7 mouse cellular contexts compared by ENCODE assay signal in the genomic region with DNA sequence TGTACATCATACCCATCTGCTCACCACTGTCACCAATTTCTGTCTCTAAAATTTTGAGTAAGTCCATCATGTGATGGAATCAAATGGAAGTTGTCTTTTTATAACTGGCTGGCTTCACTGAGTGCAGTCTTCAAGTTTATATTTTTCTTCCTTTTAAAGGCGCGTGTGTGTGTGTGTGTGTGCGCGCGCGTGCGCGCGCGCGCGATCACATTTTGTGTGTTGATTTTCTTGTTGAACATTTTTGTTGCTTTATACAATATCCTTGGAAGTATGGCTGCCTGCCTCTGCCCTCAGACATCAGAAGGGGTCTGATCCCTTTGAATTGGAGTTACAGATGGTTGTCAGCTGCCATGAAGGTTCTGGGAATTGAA. TPM values are rescaled to one million over a fixed set of nuclear protein-coding genes. Genes with fewer than 3 reads are reported as not detected.
DNase-seq lines count a peak whose midpoint lies in the region; ATAC-seq and TF ChIP-seq lines count a peak whose summit lies in the region.

No protein-coding gene starts in this region.

- peak overlapping the region; percentile 98 for H3K4me3 ChIP-seq in lung, embryonic 14.5 days (ENCODE audit: low read depth, low read length)
- H3K4me3 ChIP-seq in embryonic facial prominence, embryonic 10.5 days, result peak overlapping the region; percentile 98
- peak overlapping the region; percentile 79 for H3K4me3 ChIP-seq in hindbrain, embryonic 14.5 days (replicated peaks; ENCODE audit: low read length)
- peak overlapping the region; percentile 59 for H3K4me3 ChIP-seq in midbrain, embryonic 15.5 days

- H3K4me2 ChIP-seq in lung, embryonic 14.5 days, result peak overlapping the region; percentile 87
- H3K4me2 ChIP-seq in hindbrain, embryonic 14.5 days (replicated peaks), result peak overlapping the region; percentile 85
- H3K4me2 ChIP-seq in midbrain, embryonic 15.5 days, result peak overlapping the region; percentile 68

- H3K36me3 ChIP-seq in lung, embryonic 14.5 days (ENCODE audit: insufficient read depth), result peaks cover 29% of the 10 kb centered on the region
- peaks cover 31% of the 10 kb centered on the region for H3K36me3 ChIP-seq in embryonic facial prominence, embryonic 10.5 days (replicated peaks)
- H3K36me3 ChIP-seq in hindbrain, embryonic 14.5 days (replicated peaks; ENCODE audit: control insufficient read depth, insufficient read depth), result peaks cover 27% of the 10 kb centered on the region
- H3K36me3 ChIP-seq in midbrain, embryonic 15.5 days (replicated peaks), result peaks cover 20% of the 10 kb centered on the region

- H3K9ac ChIP-seq in lung, embryonic 14.5 days, result peak overlapping the region; percentile 100
- H3K9ac ChIP-seq in hindbrain, embryonic 14.5 days, result peak overlapping the region; percentile 89
- H3K9ac ChIP-seq in midbrain, embryonic 15.5 days, result peak overlapping the region; percentile 83

- H3K27me3 ChIP-seq in lung, embryonic 14.5 days (ENCODE audit: insufficient read depth, low read length), result no peaks in the 10 kb centered on the region
- H3K27me3 ChIP-seq in embryonic facial prominence, embryonic 10.5 days (replicated peaks; ENCODE audit: low read depth, poor library complexity, severe bottlenecking), result no peaks in the 10 kb centered on the region
- H3K27me3 ChIP-seq in hindbrain, embryonic 14.5 days (ENCODE audit: control insufficient read depth, insufficient read depth, low read length), result no peaks in the 10 kb centered on the region
- H3K27me3 ChIP-seq in midbrain, embryonic 15.5 days (replicated peaks), result no peaks in the 10 kb centered on the region

- H3K9me3 ChIP-seq in lung, embryonic 14.5 days (ENCODE audit: low read depth, low read length), result no peaks in the 10 kb centered on the region
- H3K9me3 ChIP-seq in embryonic facial prominence, embryonic 10.5 days, result no peaks in the 10 kb centered on the region
- no peaks in the 10 kb centered on the region for H3K9me3 ChIP-seq in hindbrain, embryonic 14.5 days (ENCODE audit: control insufficient read depth, low read length)
- no peaks in the 10 kb centered on the region for H3K9me3 ChIP-seq in midbrain, embryonic 15.5 days

- 48% methylated on average over 12 of the region's 12 CpGs for whole genome bisulfite sequencing in lung, embryonic 14.5 days
- WGBS in embryonic facial prominence, embryonic 10.5 days, result 57% methylated on average over 12 of the region's 12 CpGs
- 52% methylated on average over 12 of the region's 12 CpGs for WGBS in hindbrain, embryonic 14.5 days
- 62% methylated on average over 12 of the region's 12 CpGs for WGBS in midbrain, embryonic 15.5 days

- TF ChIP-seq CTCF in lung, embryonic 14.5 days (IDR thresholded peaks at IDR 0.05; ENCODE audit: low read depth), result no peak

- H3K27ac ChIP-seq in lung, embryonic 14.5 days (ENCODE audit: low read depth), result no peak overlapping the region
- peak overlapping the region; percentile 99 for H3K27ac ChIP-seq in embryonic facial prominence, embryonic 10.5 days (replicated peaks)
- peak overlapping the region; percentile 95 for H3K27ac ChIP-seq in hindbrain, embryonic 14.5 days
- H3K27ac ChIP-seq in midbrain, embryonic 15.5 days, result peak overlapping the region; percentile 90

- peaks cover 6% of the 10 kb centered on the region; the same call in 1 of the 2 replicates for H3K4me1 ChIP-seq in lung, embryonic 14.5 days (ENCODE audit: insufficient read depth)
- H3K4me1 ChIP-seq in embryonic facial prominence, embryonic 10.5 days, result peaks cover 18% of the 10 kb centered on the region
- peaks cover 14% of the 10 kb centered on the region for H3K4me1 ChIP-seq in hindbrain, embryonic 14.5 days (replicated peaks; ENCODE audit: control insufficient read depth, insufficient read depth, low read length)
- H3K4me1 ChIP-seq in midbrain, embryonic 15.5 days, result peaks cover 20% of the 10 kb centered on the region

- DNase-seq in lung, embryonic 14.5 days, result no peak
- DNase-seq in lung, postnatal 25 days (ENCODE audit: low spot score), result no peak
- DNase-seq in embryonic facial prominence, embryonic 10.5 days (ENCODE audit: low spot score), result no peak
- peak; percentile 31 for DNase-seq in hindbrain, embryonic 14.5 days (ENCODE audit: low spot score)
- no peak for DNase-seq in gastrocnemius, postnatal 14 days
- DNase-seq in adrenal gland, postnatal 10 days, result no peak

- ATAC-seq in lung, embryonic 14.5 days (ENCODE audit: insufficient read depth), result no peak
- ATAC-seq in hindbrain, embryonic 14.5 days (ENCODE audit: low FRiP score), result no peak; the same call in 1 of the 2 replicates
- ATAC-seq in midbrain, embryonic 15.5 days (replicated peaks), result no peak; the same call in 1 of the 2 replicates

- intact Hi-C loops in gastrocnemius, postnatal 14 days (cut with DNase I; ENCODE audit: low total_unique reads), result no loop called here

RNA-seq across cellular contexts. Expression of a gene that starts 0.8 kb away (rescaled TPM):
- polyA plus RNA-seq in lung, embryonic 14.5 days (2014; fragmentation: Nextera tagmentation; extraction: Ambion mirVana), result 874 and 878 TPM in 2 replicates
- 664 and 683 TPM in 2 replicates for polyA plus RNA-seq in embryonic facial prominence, embryonic 10.5 days (2016; fragmentation: Nextera tagmentation; extraction: Ambion mirVana)
- polyA plus RNA-seq in hindbrain, embryonic 14.5 days (2014; fragmentation: Nextera tagmentation; extraction: Ambion mirVana), result 427 and 444 TPM in 2 replicates
- polyA plus RNA-seq in midbrain, embryonic 15.5 days (2015; fragmentation: Nextera tagmentation; extraction: Ambion mirVana), result 329 and 335 TPM in 2 replicates
- 100 to 1,000 TPM; 466 to 522 TPM for total RNA-seq in gastrocnemius, postnatal 14 days (2021)
- total RNA-seq in adrenal gland, postnatal 10 days (2021), result 100 to 1,000 TPM; 924 to 996 TPM

RNA-seq across cellular contexts. Expression of a gene that starts 16.1 kb away (rescaled TPM):
- 28.2 and 32.3 TPM in 2 replicates for polyA plus RNA-seq in lung, embryonic 14.5 days (2014; fragmentation: Nextera tagmentation; extraction: Ambion mirVana)
- 15.1 and 17.0 TPM in 2 replicates for polyA plus RNA-seq in embryonic facial prominence, embryonic 10.5 days (2016; fragmentation: Nextera tagmentation; extraction: Ambion mirVana)
- polyA plus RNA-seq in hindbrain, embryonic 14.5 days (2014; fragmentation: Nextera tagmentation; extraction: Ambion mirVana), result 18.4 and 24.6 TPM in 2 replicates
- 21.1 and 22.2 TPM in 2 replicates for polyA plus RNA-seq in midbrain, embryonic 15.5 days (2015; fragmentation: Nextera tagmentation; extraction: Ambion mirVana)
- total RNA-seq in gastrocnemius, postnatal 14 days (2021), result 1 to 10 TPM; 1.0 to 3.8 TPM
- 10 to 100 TPM; 22.1 to 50.5 TPM for total RNA-seq in adrenal gland, postnatal 10 days (2021)
